Mouse (Mus musculus): ENCODE measurements at regions not wholly inside any gene's neighbourhood (a gene's known extent, or its start where the extent isn't known, plus 50 kb on each side); places are given as distances from the start of the nearest gene placed in this dataset.

DNA sequence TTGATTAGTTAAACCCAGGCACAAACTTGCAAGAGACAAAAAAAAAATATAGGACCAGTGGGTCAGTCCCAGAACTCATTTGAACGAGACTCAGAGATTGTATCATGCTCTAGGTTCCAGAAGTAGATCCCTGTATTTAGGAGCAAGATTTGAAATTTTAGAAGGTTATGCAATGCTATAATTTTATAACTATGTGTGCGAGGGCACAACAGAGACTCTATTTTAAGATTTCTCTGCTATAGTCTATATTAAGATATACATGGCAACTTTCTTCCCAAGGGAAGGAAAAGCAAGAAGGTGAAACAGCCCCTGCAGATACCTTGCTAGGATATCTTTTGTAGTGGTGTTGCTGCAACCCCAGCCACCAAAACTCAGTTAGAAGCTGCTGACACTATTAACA lies 55.7 kb downstream of the Otor start:
- Histone ChIP-seq H3K9ac (no peak overlapping the region), H3K4me2 (replicated peaks) (no peak overlapping the region), H3K4me1 (no peaks in the 10 kb centered on the region), H3K4me3 (replicated peaks) (no peak overlapping the region), H3K27me3 (no peaks in the 10 kb centered on the region), H3K36me3 (no peaks in the 10 kb centered on the region), H3K27ac (replicated peaks) (no peak overlapping the region), H3K9me3 (replicated peaks) (no peaks in the 10 kb centered on the region)
- no peak for ATAC-seq (ENCODE audit: insufficient number of reproducible peaks, low FRiP score, low TSS enrichment, low read depth)
- 65% methylated on average over 2 of the region's 2 CpGs for WGBS

DNA sequence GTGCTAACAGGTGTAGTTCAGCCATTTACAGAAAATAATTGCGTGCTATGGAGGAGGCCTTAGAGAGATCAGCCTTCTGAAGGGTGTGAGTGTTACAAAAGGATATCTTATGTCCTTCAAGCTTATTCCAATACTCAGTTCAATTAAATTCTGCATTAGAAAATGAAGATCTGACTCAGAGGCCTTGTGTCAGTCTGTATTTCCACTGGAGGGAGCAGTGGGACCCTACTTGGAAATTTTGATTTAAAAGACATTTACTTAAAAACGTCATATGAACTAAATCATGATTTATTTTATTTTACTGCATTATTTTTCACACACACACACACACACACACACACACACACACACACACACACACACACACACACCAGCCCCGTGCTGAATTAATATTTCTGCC lies 70.9 kb downstream of the Otor start:
- Histone ChIP-seq H3K4me2 (replicated peaks) (no peak overlapping the region), H3K9me3 (replicated peaks) (no peaks in the 10 kb centered on the region), H3K27ac (replicated peaks) (no peak overlapping the region), H3K4me3 (replicated peaks) (no peak overlapping the region), H3K4me1 (no peaks in the 10 kb centered on the region), H3K27me3 (no peaks in the 10 kb centered on the region), H3K36me3 (no peaks in the 10 kb centered on the region), H3K9ac (no peak overlapping the region)
- no peak for ATAC-seq (ENCODE audit: insufficient number of reproducible peaks, low FRiP score, low TSS enrichment, low read depth)
- WGBS: 63% methylated on average over 3 of the region's 3 CpGs

DNA sequence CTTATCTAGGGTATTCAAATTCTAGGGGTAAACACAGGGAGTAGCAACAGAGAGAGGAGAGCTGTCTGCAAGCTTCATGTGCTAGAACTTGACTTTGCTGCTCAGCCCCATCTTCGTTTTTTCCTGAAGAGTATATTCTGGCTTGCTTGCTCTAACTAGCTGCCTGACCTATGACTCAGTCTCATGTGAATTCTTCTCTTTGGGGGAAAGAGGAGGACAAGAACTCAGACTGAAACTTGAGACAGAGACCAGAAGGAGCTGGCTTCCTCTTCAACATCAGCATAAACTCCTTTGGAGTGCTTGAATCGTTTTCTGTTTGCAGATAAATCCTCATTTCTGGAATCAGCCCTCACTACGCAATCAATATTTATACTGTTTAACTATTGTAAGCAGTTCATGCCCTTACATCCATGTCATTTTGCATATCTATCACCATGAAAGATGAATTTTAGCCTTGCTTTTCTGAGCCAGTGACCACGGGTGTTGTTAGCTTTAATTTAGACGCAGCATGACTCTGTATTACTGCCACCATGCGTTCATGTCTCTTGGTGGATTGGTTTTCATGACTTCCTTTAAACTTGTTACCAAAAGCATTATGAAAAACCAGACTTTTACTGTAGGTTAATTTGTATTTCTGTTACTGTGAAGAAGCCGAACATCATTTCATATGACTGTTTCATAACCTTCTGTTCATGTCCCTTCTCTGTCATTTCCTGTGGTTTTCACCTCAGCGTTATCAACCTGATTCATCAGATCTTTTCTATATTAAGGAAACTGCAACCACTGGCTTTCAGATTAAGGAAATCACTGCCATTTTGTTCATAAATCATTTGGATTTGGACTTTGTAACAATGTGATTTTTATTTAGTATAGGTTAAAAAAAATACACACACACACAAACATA lies 86.1 kb downstream of the Otor start:
- Histone ChIP-seq H3K27ac (replicated peaks) (no peak overlapping the region), H3K36me3 (no peaks in the 10 kb centered on the region), H3K9ac (no peak overlapping the region), H3K4me2 (replicated peaks) (no peak overlapping the region), H3K4me1 (no peaks in the 10 kb centered on the region), H3K9me3 (replicated peaks) (no peaks in the 10 kb centered on the region), H3K4me3 (replicated peaks) (no peak overlapping the region), H3K27me3 (no peaks in the 10 kb centered on the region)
- ATAC-seq (ENCODE audit: insufficient number of reproducible peaks, low FRiP score, low TSS enrichment, low read depth): no peak
- 82% methylated on average over 8 of the region's 8 CpGs for WGBS

DNA sequence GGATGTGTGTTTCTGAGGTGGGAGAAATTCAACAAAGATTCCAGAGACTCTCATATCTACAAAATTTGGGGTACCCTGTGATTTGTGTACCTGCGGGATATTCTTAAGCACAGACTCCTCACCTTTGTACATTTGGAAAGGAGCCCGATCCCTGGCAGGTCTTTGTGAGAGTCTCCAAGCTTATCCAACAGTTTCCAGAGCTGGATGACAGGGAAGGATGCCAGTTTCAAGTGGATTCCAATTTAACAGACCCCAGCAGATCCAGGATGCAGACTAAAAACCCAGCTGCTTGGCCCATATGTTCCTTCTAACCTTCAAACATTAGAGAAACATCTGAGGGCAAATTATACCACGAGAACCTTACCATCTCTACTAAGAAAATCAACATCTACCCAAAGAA lies 88.5 kb downstream of the Otor start:
- Histone ChIP-seq H3K9ac (no peak overlapping the region), H3K27ac (replicated peaks) (no peak overlapping the region), H3K36me3 (no peaks in the 10 kb centered on the region), H3K4me1 (no peaks in the 10 kb centered on the region), H3K27me3 (no peaks in the 10 kb centered on the region), H3K4me3 (replicated peaks) (no peak overlapping the region), H3K9me3 (replicated peaks) (no peaks in the 10 kb centered on the region), H3K4me2 (replicated peaks) (no peak overlapping the region)
- 82% methylated on average over 3 of the region's 3 CpGs for WGBS
- no peak for ATAC-seq (ENCODE audit: insufficient number of reproducible peaks, low FRiP score, low TSS enrichment, low read depth)

DNA sequence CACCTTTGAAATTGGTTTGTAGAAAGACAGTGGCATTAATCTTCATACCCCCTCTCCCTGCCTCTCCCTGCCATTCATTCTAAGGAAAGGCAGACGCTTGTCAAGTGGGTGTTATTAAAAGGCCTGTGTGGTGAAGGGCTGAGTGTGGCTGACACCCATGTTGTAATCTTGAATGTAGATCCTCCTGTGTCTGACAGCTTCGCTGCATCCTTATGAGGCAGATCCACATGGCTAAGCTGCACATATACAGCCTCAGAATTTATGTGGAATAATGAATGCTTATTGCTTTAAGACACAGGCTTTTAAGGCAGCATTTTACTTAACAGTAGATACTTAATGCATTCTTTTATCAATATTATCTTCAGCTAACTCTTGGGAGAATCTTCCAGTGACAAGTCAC lies 92.4 kb downstream of the Otor start:
- ATAC-seq (ENCODE audit: insufficient number of reproducible peaks, low FRiP score, low TSS enrichment, low read depth): no peak
- Histone ChIP-seq H3K9ac (no peak overlapping the region), H3K4me1 (no peaks in the 10 kb centered on the region), H3K9me3 (replicated peaks) (no peaks in the 10 kb centered on the region), H3K4me2 (replicated peaks) (no peak overlapping the region), H3K4me3 (replicated peaks) (no peak overlapping the region), H3K27ac (replicated peaks) (no peak overlapping the region), H3K27me3 (no peaks in the 10 kb centered on the region), H3K36me3 (no peaks in the 10 kb centered on the region)
- 83% methylated on average over 2 of the region's 2 CpGs for WGBS

DNA sequence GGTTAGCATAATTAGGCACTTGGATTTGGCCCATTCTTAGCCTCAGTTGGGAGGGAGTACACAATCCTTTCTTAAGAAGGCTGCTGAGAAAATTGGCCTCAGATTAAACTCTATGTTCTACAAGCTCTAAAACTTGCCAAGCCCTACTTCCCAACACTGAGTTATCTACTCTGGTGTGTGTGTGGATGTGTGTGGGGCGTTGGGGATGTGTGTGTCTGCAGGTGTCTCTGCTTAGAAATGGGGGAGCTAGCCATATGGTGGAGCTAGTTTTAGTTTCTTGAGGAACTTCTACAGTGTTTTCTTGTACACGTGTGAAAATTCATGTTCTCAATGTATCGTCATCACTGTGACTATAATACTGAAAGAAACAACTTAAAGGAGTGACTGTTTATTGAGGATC lies 106.3 kb downstream of the Otor start:
- Histone ChIP-seq H3K4me1 (no peaks in the 10 kb centered on the region), H3K27ac (replicated peaks) (no peak overlapping the region)
- 78% methylated on average over 3 of the region's 3 CpGs for WGBS

DNA sequence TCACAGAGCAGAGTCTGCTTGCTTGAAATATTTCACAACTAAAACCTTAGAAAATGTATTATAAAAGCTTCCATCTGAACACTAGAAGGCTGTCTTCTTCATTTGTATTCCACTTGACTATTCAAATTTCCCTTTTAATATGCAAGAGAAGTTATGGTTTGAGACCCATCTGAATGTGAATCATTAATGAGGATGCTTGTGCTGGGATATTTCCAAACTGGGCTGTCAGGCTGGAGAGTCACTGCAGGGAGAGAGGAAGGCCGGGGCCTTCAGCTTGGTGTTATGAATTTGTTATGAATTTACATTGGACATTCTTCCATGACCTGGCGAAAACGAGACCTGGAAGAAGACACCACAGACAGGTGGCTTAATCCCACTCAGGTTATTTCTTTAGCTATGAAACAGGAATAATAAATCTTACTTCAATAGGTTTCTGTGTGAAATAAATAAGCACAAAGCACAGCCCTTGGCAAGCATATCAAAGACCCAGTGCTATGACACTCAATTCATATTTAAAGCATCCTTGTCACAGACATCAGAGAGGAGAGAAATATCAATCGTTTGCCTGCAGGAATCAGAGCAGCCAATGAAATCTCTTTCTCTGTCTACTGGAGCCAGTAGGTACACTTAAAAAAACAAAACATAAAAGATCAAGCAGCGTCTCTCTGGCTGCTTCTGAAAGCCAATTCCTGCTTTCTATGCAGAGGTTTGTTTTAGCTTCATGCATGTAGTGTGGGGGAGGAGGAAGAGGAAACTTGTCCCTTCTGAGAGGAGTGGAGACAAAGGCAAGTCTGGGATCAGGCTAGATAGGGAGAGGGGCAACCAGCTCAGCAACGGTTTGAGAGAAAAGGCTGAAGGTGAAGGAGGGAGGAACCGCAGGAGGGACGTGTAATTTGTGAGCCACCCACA lies 114.2 kb downstream of the Otor start:
- H3K27me3 ChIP-seq: no peaks in the 10 kb centered on the region
- H3K36me3 ChIP-seq: no peaks in the 10 kb centered on the region
- no peak overlapping the region for H3K4me2 ChIP-seq (replicated peaks)
- H3K9ac ChIP-seq: no peak overlapping the region
- no peaks in the 10 kb centered on the region for H3K9me3 ChIP-seq (replicated peaks)
- H3K4me3 ChIP-seq (replicated peaks): no peak overlapping the region
- H3K27ac ChIP-seq (replicated peaks): no peak overlapping the region
- no peaks in the 10 kb centered on the region for H3K4me1 ChIP-seq
- ATAC-seq (ENCODE audit: insufficient number of reproducible peaks, low FRiP score, low TSS enrichment, low read depth): no peak
- 48% methylated on average over 8 of the region's 8 CpGs for WGBS

More for the DNA sequence above, 106.3 kb downstream of the Otor start:
- no peak for ATAC-seq (ENCODE audit: insufficient number of reproducible peaks, low FRiP score, low TSS enrichment, low read depth)
- Histone ChIP-seq H3K27me3 (no peaks in the 10 kb centered on the region), H3K9ac (no peak overlapping the region), H3K4me3 (replicated peaks) (no peak overlapping the region), H3K9me3 (replicated peaks) (no peaks in the 10 kb centered on the region), H3K4me2 (replicated peaks) (no peak overlapping the region), H3K36me3 (no peaks in the 10 kb centered on the region)

DNA sequence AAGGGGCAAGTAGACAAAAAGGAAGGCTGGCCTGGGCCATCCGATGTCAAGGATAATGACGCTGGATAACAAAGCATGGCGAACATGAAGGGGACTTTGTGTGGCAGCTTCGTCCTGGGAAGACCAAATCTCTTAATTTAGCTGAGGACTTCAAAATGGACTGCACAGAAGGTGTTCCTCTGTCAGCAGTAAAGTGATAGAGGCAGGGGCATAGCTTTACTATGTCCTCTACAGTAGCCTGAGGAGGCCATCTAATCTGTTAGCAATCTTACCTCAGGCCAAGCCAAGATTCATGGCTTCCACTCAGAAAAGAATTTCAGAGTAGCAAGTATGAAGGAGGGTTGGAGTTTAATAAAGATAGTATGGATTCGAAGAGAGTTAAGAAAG lies 114.9 kb downstream of the Otor start:
- no peak for ATAC-seq (ENCODE audit: insufficient number of reproducible peaks, low FRiP score, low TSS enrichment, low read depth)
- Histone ChIP-seq H3K4me2 (replicated peaks) (no peak overlapping the region), H3K9me3 (replicated peaks) (no peaks in the 10 kb centered on the region), H3K36me3 (no peaks in the 10 kb centered on the region), H3K4me1 (no peaks in the 10 kb centered on the region), H3K27me3 (no peaks in the 10 kb centered on the region), H3K4me3 (replicated peaks) (no peak overlapping the region), H3K27ac (replicated peaks) (no peak overlapping the region), H3K9ac (no peak overlapping the region)
- 57% methylated on average over 5 of the region's 5 CpGs for WGBS

DNA sequence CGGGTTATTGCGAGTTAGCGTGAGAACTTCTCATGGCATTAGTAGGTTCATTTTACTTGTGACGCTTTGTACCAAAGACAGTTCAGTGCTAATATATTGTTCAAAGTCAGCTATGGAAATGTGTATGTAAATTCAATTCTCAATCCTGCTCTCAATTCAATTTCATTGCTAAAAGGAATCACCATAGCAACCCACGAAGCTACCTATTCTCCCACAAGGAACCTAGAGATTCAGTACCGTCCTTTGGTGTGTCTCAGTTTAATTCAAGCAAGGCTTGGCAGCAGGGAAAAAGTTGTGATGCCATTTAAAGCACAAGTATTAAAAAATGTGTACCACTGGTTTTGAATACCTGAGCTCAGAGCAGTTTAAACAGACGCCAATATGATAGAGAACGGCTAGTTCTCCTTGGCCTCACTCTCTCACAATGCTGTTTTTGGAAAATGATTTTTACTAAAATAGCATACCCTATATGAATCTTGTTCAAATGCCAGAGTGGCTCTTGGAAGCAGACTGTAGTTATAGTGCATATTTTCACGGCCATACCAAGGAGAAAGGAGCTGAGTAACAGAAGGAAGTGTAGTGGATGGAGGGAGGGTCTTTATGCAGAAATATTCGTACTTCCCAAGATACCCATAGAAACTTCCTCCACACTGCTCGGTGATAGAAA lies 121.4 kb downstream of the Otor start:
- Histone ChIP-seq H3K36me3 (no peaks in the 10 kb centered on the region), H3K4me2 (replicated peaks) (no peak overlapping the region), H3K9ac (no peak overlapping the region), H3K27me3 (no peaks in the 10 kb centered on the region), H3K27ac (replicated peaks) (no peak overlapping the region), H3K9me3 (replicated peaks) (no peaks in the 10 kb centered on the region), H3K4me1 (no peaks in the 10 kb centered on the region), H3K4me3 (replicated peaks) (no peak overlapping the region)
- 85% methylated on average over 11 of the region's 11 CpGs for WGBS
- no peak for ATAC-seq (ENCODE audit: insufficient number of reproducible peaks, low FRiP score, low TSS enrichment, low read depth)

DNA sequence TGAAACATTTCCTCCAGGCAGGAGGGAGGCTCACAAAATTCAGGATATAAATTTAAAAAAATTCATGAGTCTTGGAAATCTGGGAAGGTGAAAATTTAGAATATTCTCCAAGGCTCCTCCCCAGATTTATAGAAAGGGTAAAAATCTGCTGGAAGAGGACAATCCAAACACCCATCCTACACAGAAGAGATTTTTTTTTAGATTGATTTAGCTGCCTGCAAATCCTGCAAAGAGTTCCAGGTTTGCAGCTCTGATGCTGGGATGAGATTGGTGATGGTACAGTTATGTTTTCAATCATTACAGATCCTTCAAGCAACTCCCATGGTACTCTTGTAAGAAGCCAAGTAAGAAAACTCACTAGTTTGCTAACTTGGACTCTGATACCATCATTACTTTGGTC lies 127.8 kb downstream of the Otor start:
- ATAC-seq (ENCODE audit: insufficient number of reproducible peaks, low FRiP score, low TSS enrichment, low read depth): no peak
- Histone ChIP-seq H3K9ac (no peak overlapping the region), H3K36me3 (no peaks in the 10 kb centered on the region), H3K27me3 (no peaks in the 10 kb centered on the region), H3K9me3 (replicated peaks) (no peaks in the 10 kb centered on the region), H3K4me2 (replicated peaks) (no peak overlapping the region), H3K4me3 (replicated peaks) (no peak overlapping the region), H3K4me1 (no peaks in the 10 kb centered on the region), H3K27ac (replicated peaks) (no peak overlapping the region)

DNA sequence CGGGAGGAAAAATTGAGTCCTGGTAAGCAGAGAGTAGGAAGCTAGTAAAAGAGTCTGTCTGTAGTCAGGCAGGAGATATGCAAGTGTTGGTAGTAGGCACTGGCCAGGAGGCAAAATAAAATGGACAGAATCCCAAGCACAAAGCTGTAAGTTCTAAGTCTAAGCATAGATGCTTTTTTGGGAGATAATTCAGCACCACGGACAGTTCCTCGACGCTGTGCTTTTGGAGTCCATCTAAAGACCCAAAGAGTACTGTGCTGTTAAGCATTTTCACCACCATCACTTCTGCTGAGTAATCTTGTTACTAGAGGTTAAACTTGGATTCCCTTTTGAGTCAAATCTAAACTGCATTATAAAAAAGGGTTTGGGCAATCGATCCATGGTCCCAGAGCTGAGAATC lies 128.9 kb downstream of the Otor start:
- no peaks in the 10 kb centered on the region for H3K27me3 ChIP-seq
- H3K9ac ChIP-seq: no peak overlapping the region
- 29% methylated on average over 5 of the region's 5 CpGs for WGBS
- no peak for ATAC-seq (ENCODE audit: insufficient number of reproducible peaks, low FRiP score, low TSS enrichment, low read depth)
- no peaks in the 10 kb centered on the region for H3K4me1 ChIP-seq
- no peak overlapping the region for H3K4me2 ChIP-seq (replicated peaks)
- no peak overlapping the region for H3K4me3 ChIP-seq (replicated peaks)
- no peaks in the 10 kb centered on the region for H3K36me3 ChIP-seq
- H3K9me3 ChIP-seq (replicated peaks): no peaks in the 10 kb centered on the region
- no peak overlapping the region for H3K27ac ChIP-seq (replicated peaks)

All from embryonic facial prominence, embryonic 15.5 days (tissue).